In the genomic region with DNA sequence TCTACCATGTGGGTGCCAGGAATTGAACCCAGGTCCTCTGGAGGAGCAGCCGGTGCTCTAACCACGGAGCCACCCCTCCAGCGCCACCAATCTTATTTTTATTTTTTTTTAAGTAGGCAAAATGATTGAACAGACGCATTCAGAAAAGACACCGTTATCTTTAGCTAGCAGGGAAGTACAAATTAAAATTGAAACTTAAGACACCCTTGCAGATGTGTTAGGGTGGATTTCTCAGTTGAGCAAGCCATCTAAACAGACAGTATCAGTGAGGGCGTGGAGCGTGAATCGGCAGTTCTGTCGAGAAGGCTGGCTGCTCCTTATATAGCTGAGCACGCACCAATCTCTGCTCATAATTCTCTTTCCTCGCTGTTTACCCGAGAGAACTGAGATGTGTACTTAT, we compare ENCODE assay signal across 19 mouse cellular contexts. TPM values are rescaled to one million over a fixed set of nuclear protein-coding genes. Genes with fewer than 3 reads are reported as not detected.
DNase-seq lines count a peak whose midpoint lies in the region; ATAC-seq lines count a peak whose summit lies in the region.
"Had no signal": no experiment of that assay in that cellular context is flagged by ENCODE, and none has a peak within 500 bp of the region (broad histone marks: within the 10 kb centered on the region; RNA-seq: fewer than 3 reads in every experiment).

No protein-coding gene starts in this region.

- no peak overlapping the region for H3K9ac ChIP-seq in kidney, embryonic 15.5 days
- H3K9ac ChIP-seq: hindbrain, embryonic 12.5 days had no signal

- H3K4me2 ChIP-seq in kidney, embryonic 15.5 days, result no peak overlapping the region
- H3K4me2 ChIP-seq: hindbrain, embryonic 12.5 days had no signal

- peak; percentile 61 for DNase-seq in right cerebral cortex, adult 18-20 months
- no peak for DNase-seq in right cerebral cortex, postnatal 25 days
- DNase-seq in MEL-GATA-1-ER (ENCODE audit: extremely low read depth, low read depth), result peak; percentile 44
- no peak for DNase-seq in spleen, postnatal 36 days (ENCODE audit: low spot score in 2 of 2)
- DNase-seq: adrenal gland, postnatal 10 days; cerebellum, adult 11-12 months; cerebellum, adult 9-10 months; cerebellum, postnatal 25 days; gastrocnemius, postnatal 10 days; heart, adult 18-20 months; heart, postnatal 10 days; heart, postnatal 4 days had no signal

- H3K4me1 ChIP-seq in kidney, embryonic 15.5 days, result peaks cover 25% of the 10 kb centered on the region

- no peak overlapping the region for H3K27ac ChIP-seq in kidney, embryonic 15.5 days
- H3K27ac ChIP-seq: embryonic facial prominence, embryonic 10.5 days; forebrain, embryonic 10.5 days; heart, embryonic 10.5 days; hindbrain, embryonic 12.5 days had no signal

- H3K4me3 ChIP-seq in kidney, embryonic 15.5 days (replicated peaks), result no peak overlapping the region
- H3K4me3 ChIP-seq: embryonic facial prominence, embryonic 10.5 days; forebrain, embryonic 10.5 days; heart, embryonic 10.5 days; hindbrain, embryonic 12.5 days had no signal

- H3K27me3 ChIP-seq in kidney, embryonic 15.5 days, result peaks cover 19% of the 10 kb centered on the region; the same call in 1 of the 2 replicates

- H3K9me3 ChIP-seq in kidney, embryonic 15.5 days (replicated peaks), result no peaks in the 10 kb centered on the region
- H3K9me3 ChIP-seq: heart, embryonic 10.5 days had no signal

- ATAC-seq in megakaryocyte progenitor cell, adult 5-6 weeks (replicated peaks; ENCODE audit: poor library complexity), result peak; percentile 57; the same call in 1 of the 2 replicates
- ATAC-seq in kidney, embryonic 15.5 days (replicated peaks; ENCODE audit: low FRiP score), result no peak
- ATAC-seq: forebrain, embryonic 14.5 days had no signal

- H3K36me3 ChIP-seq in kidney, embryonic 15.5 days, result no peaks in the 10 kb centered on the region
- H3K36me3 ChIP-seq: embryonic facial prominence, embryonic 10.5 days; forebrain, embryonic 10.5 days; heart, embryonic 10.5 days; hindbrain, embryonic 12.5 days had no signal

- 77% methylated on average over 12 of the region's 12 CpGs for WGBS in kidney, embryonic 15.5 days

RNA-seq across cellular contexts. Expression of gene Pop5, which starts 17.6 kb away (rescaled TPM):
- total RNA-seq in megakaryocyte progenitor cell, adult 5-6 weeks (2015), result 67.7 and 81.9 TPM in 2 replicates
- 76.4 and 82.8 TPM in 2 replicates for total RNA-seq in megakaryocyte progenitor cell, adult 5-6 weeks (2017)
- polyA plus RNA-seq in kidney, embryonic 15.5 days (2015; fragmentation: Nextera tagmentation; extraction: Ambion mirVana), result 114 and 123 TPM in 2 replicates

RNA-seq across cellular contexts. Expression of gene Cabp1, which starts 23.8 kb away (rescaled TPM):
- total RNA-seq in megakaryocyte progenitor cell, adult 5-6 weeks (2015), result not detected in 2 replicates
- not detected in 2 replicates for total RNA-seq in megakaryocyte progenitor cell, adult 5-6 weeks (2017)
- polyA plus RNA-seq in kidney, embryonic 15.5 days (2015; fragmentation: Nextera tagmentation; extraction: Ambion mirVana), result 1.7 TPM in 2 replicates

RNA-seq across cellular contexts. Expression of gene Rnf10, which starts 54.7 kb away (rescaled TPM):
- total RNA-seq in megakaryocyte progenitor cell, adult 5-6 weeks (2015), result 45.3 and 56.3 TPM in 2 replicates
- 45.1 and 58.7 TPM in 2 replicates for total RNA-seq in megakaryocyte progenitor cell, adult 5-6 weeks (2017)
- 134 and 142 TPM in 2 replicates for polyA plus RNA-seq in kidney, embryonic 15.5 days (2015; fragmentation: Nextera tagmentation; extraction: Ambion mirVana)

Comparison
In these comparisons a context has a peak if more than half of its experiments do, and no peak if none do; other contexts are left out.
1. DNase-seq: peak in right cerebral cortex, adult 18-20 months (single experiment) and MEL-GATA-1-ER (single experiment); none in right cerebral cortex, postnatal 25 days (single experiment) and spleen, postnatal 36 days (0 of 2).